Mouse (Mus musculus) E14TG2a.4 (cell line): ENCODE results near the gene Polr2b.
A peak's percentile ranks its signal among the peaks of the same experiment; 100 is the strongest.

Experiments
- H3K27me3 ChIP-seq: 2 replicates; pipeline ENCODE4 v1.6.1; 2014; ENCODE audit warnings: low read length, control low read depth; ENCODE audit not compliant: insufficient read depth
- H3K36me3 ChIP-seq: 2 replicates; pipeline ENCODE4 v1.6.1; 2014; ENCODE audit warnings: low read length, control low read depth; ENCODE audit not compliant: insufficient read depth
- H3K4me1 ChIP-seq: replicated peaks from 2 replicates; pipeline ENCODE4 v1.6.1; 2014; ENCODE audit warnings: low read depth, low read length, control low read depth
- H3K4me3 ChIP-seq: replicated peaks from 2 replicates; pipeline ENCODE4 v1.5.1; 2014; ENCODE audit warnings: mild to moderate bottlenecking, low read length
- H3K9me3 ChIP-seq: 2 replicates; pipeline ENCODE4 v1.6.1; 2014; ENCODE audit warnings: low read length, control low read depth
- CTCF ChIP-seq: conservative IDR thresholded peaks from 2 replicates; pipeline ENCODE4 v1.5.1; 2014; ENCODE audit warnings: low read length
- NANOG ChIP-seq: IDR thresholded peaks from 2 replicates; pipeline ENCODE4 v1.6.1; 2014; ENCODE audit warnings: borderline replicate concordance, low read length, mixed read lengths
- POU5F1 ChIP-seq: IDR thresholded peaks from 2 replicates; pipeline ENCODE4 v1.6.1; 2014; ENCODE audit warnings: low read length, borderline replicate concordance

The Polr2b gene

DNA sequence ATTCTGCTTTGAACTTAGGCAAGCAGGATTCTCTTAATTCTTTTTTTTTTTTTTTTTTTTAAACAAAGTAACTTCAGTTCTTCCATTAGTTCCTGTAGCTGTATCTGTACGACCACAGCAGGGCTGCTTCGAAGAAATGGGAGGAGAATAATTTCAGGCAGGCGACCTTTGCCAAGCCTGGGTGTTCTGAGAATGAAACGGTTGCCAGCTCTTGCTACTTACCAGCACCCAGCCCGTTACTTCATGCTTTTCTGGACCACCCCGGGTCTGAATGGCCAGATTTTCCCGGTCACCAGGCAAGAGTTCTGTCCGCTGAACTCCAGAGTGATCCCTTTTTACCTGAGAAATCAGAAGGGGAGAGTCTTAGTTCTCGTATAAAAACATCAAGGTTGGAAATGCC, 41.7 kb downstream of the Polr2b start:
- H3K4me1 ChIP-seq: peaks cover 7% of the 10 kb centered on the region; the same call in 1 of the 2 replicates
- H3K9me3 ChIP-seq: no peaks in the 10 kb centered on the region
- H3K36me3 ChIP-seq: peaks cover 29% of the 10 kb centered on the region
- peaks cover 12% of the 10 kb centered on the region; the same call in 1 of the 2 replicates for H3K27me3 ChIP-seq
- TF ChIP-seq POU5F1 (no peak), NANOG (no peak), CTCF (no peak)
- H3K4me3 ChIP-seq: no peak overlapping the region

DNA sequence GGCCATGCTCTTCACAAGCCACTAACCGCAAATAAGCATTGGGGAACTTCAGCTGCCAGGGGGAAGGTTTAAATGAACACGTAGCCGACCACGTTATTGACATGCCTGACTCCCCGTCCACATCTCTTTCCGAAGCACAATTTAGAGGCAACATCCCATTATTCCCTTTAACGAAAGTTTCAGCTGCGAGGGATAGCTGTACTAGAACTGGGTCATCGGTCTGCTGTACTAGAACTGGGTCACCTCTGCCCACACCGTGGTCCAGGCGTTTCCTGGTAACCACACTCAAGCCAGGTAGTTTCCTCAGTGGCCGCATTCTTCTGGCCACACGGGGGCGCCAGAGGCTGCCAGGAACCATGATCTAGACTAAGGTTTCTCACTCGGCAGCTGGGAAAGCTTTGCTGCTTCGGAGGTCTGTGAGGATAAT, 44.4 kb downstream of the Polr2b start:
- H3K4me3 ChIP-seq: no peak overlapping the region
- peaks cover 5% of the 10 kb centered on the region for H3K36me3 ChIP-seq
- TF ChIP-seq CTCF (peak; percentile 98), POU5F1 (no peak)
- H3K27me3 ChIP-seq: peaks cover 12% of the 10 kb centered on the region; the same call in 1 of the 2 replicates
- H3K9me3 ChIP-seq: no peaks in the 10 kb centered on the region
- peaks cover 29% of the 10 kb centered on the region for H3K4me1 ChIP-seq

DNA sequence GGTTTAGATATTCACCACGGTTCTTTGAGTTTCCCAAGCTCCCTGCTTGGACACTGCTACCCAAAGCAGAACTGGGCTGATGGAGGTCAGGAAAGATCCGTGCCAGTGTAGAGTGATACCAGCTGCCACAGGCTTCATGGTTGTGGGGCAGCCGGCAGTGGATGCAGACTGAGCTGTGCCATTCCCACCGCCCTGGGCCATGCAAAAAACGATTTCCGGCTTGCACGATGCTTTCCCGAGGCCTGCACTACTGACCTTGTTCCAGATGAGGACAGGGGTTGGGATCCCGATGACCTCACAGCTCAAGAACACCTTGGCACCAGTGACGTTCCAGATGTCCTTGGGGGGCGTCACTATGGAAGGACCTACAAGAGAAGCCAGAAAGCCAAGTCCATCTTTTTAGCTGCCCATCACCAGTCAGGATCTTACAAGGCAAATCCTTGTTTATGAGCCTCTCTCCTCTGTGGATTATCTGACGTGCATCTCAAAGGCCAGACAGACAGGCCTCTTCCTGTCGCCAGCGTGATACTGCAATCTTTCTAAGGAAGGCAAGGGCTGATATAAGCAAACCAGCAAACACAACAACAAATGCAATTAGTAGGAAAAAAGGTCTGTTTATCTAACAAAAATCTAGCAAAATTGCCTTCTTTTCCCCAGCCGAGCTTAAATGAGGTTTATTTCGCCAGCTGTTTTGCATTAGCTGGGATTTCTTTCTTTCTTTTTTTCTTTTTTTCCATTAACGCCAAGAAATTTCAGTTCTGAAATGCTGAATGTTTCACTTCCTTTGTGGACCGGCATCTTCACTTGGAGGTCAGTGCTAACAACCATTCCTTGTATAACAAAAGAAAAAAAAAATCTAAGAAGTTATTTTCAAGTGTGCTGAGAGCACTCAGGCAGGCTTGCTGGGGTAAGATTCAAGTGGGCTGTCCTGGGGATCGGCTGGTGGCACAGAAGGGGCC, 45.6 kb downstream of the Polr2b start:
- no peaks in the 10 kb centered on the region for H3K9me3 ChIP-seq
- H3K4me1 ChIP-seq: peaks cover 32% of the 10 kb centered on the region
- H3K27me3 ChIP-seq: peaks cover 12% of the 10 kb centered on the region; the same call in 1 of the 2 replicates
- no peak overlapping the region for H3K4me3 ChIP-seq
- no peaks in the 10 kb centered on the region for H3K36me3 ChIP-seq
- TF ChIP-seq CTCF (no peak), POU5F1 (no peak), NANOG (no peak)

DNA sequence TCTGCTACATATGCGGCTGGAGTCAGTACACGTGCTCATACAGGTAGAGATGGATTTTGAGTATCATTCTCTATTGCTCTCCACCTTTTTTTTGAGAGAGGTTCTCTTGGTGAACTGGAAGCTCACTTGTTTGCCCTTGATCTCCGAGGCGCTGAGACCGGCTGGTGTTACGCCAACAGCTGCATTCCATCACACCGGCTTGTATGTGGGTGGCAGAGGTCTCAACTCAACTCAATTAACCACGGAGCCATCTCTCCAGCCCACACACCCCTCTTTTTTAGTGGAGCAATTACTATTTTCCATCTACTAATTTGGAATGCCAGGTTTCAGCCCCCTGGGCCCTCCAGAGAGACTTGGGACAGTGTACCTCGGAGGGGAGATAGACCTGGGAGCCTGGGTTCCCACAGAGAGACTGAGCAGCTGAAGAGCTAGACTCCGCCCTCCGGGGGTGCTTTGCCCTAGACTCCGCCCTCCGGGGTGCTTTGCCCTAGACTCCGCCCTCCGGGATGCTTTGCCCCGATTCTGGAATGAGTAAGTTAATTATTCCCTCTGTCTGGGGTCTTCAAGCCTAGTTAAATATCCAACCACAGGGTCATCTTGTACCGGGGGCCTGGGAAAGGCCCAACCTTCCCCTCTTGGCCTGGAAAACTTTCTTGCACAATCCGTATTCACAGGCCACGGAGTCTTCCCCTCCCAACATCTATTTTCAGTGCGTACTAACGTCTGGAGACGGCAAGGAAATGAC, 47.6 kb downstream of the Polr2b start:
- H3K9me3 ChIP-seq: no peaks in the 10 kb centered on the region
- H3K4me3 ChIP-seq: peak overlapping the region; percentile 68
- no peak for TF ChIP-seq CTCF
- no peak for TF ChIP-seq NANOG
- no peak for TF ChIP-seq POU5F1
- peaks cover 12% of the 10 kb centered on the region; the same call in 1 of the 2 replicates for H3K27me3 ChIP-seq
- H3K4me1 ChIP-seq: peaks cover 45% of the 10 kb centered on the region
- H3K36me3 ChIP-seq: no peaks in the 10 kb centered on the region

DNA sequence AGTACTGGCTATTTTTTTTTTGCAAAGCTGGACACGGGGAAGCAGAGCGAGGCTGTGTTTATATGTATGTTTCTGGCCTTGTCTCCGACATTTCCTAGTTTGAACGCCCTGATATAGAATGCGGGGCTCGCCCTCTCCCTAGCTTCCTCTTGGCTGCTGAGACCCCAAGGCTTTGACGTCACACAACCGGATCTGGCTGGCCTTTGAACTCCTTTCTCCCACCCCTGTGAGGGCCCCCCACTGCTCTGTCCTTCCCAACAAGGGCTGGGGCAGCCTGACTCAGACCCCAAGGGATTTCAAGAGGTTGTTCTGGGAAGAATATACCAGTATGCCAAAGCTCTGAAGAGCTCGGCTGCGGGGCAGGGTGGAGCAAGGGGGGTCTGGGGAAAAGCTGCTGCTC, 48.4 kb downstream of the Polr2b start:
- H3K27me3 ChIP-seq: peaks cover 12% of the 10 kb centered on the region; the same call in 1 of the 2 replicates
- no peak for TF ChIP-seq CTCF
- no peaks in the 10 kb centered on the region for H3K36me3 ChIP-seq
- H3K4me3 ChIP-seq: peak overlapping the region; percentile 68
- H3K4me1 ChIP-seq: peaks cover 49% of the 10 kb centered on the region
- H3K9me3 ChIP-seq: no peaks in the 10 kb centered on the region

DNA sequence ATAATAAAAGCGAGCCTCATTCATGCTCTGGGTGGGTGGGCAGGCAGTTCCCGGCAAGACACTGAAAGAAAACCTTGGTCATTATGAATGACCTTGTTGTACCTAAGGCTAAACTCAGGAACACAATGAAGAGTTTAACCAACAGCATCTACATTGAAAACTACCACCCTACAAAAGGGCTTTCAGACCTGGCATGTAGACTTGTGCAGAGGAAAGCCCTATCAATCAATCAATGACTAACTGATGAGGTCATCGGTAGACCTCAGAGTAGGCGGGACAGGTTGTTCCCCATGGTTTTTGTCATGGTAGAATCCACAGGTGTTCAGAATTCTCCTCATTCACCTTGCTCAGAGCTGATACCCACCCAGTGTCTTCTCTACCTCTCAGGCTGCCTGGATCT, 50.0 kb downstream of the Polr2b start:
- H3K4me3 ChIP-seq: 0 out of 2 replicates have a peak overlapping the region, but pooled peaks have one; percentile 17
- H3K4me1 ChIP-seq: peaks cover 60% of the 10 kb centered on the region
- no peaks in the 10 kb centered on the region for H3K36me3 ChIP-seq
- H3K27me3 ChIP-seq: peaks cover 12% of the 10 kb centered on the region; the same call in 1 of the 2 replicates
- TF ChIP-seq POU5F1 (no peak), NANOG (no peak; the same call in 1 of the 2 replicates), CTCF (no peak)
- H3K9me3 ChIP-seq: no peaks in the 10 kb centered on the region

DNA sequence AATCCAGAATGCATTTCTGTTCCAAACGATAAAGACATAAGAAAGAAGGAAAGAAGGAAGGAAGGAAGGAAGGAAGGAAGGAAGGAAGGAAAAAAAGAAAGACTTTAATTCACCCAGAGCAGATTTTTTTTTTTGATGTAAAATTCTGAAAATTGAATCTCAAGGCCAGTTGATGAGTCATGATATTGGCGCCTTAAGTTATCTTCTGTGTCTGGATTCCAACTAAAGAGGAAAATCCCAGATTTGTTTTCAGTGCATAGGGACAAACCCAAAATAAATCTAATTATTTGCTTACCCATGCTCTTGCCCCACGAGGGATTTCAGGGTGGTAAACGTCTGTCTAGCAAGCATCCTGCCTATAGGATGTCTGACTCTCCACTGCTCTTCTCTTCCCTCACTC, 51.1 kb downstream of the Polr2b start:
- Histone ChIP-seq H3K9me3 (no peaks in the 10 kb centered on the region), H3K4me1 (peaks cover 65% of the 10 kb centered on the region), H3K36me3 (no peaks in the 10 kb centered on the region), H3K27me3 (peaks cover 4% of the 10 kb centered on the region; the same call in 1 of the 2 replicates), H3K4me3 (no peak overlapping the region)
- no peak for TF ChIP-seq CTCF
- no peak for TF ChIP-seq POU5F1
- no peak for TF ChIP-seq NANOG

DNA sequence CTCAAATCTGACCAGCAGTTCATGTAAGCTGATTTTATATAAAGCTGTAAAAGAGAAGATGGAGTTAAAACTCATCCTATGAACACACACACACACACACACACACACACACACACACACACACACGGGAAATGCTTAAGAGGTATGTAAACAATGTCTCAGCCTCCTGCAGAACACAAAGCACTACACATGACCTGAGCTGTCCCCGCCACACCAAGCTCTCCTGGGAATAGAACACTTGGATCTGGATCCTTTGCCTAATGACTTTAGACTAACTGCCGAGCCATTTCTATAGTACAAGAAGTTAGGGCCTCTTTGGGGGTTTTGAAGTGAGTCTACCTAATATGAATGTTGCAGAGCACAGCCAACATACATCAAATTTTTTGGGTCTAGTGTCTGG, 52.2 kb downstream of the Polr2b start:
- H3K36me3 ChIP-seq: no peaks in the 10 kb centered on the region
- no peak overlapping the region for H3K4me3 ChIP-seq
- H3K9me3 ChIP-seq: no peaks in the 10 kb centered on the region
- TF ChIP-seq CTCF (no peak), POU5F1 (no peak)
- 0 out of 2 replicates have a peak, but pooled peaks cover 3% of the 10 kb centered on the region for H3K27me3 ChIP-seq
- peaks cover 76% of the 10 kb centered on the region for H3K4me1 ChIP-seq
